Mouse (Mus musculus): Measurements from ENCODE around the gene Megf8. TPM values are rescaled to one million over a fixed set of nuclear protein-coding genes. Genes with fewer than 3 reads are reported as not detected.

Gene Megf8
- polyA plus RNA-seq, 1 experiment: 32.9 TPM

DNA sequence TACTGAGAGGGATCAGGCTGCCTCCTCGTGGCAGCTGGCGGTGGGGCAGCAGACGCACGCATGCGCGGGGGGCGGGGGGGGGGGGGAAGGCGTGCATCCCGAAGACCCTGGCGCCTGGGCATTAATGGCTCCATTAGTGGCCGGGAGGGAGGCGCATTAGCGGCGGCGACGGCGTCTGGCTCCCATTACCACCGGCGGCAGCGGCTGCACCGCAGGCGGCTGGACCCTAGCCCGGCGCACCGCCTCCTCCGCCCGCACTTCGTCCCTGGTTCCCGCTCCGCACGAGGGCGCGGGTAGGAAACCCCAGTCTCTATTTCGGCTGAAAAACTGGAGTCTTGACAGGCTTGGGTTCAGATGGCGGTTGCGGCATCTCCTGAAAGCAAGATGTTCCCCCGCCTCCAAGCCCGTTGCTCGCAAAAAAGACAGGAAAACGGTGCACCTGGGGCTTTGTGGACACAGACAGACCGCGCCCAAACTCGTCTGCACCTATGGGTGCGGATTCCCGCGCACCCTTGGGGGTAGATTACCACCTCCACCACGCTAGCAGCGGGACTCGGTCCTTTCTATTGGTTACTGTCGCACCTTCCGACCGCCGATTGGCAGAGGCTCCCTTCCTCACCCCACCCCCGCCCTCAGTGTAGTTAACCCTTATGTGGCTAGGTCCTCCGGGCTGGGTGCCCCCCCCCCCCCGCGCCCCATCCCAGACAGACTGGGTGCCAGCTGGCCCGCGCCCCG lies 38.5 kb upstream of the Megf8 start:
- Histone ChIP-seq H3K27ac (ENCODE audit: insufficient read depth, low read length) (peak overlapping the region; percentile 100), H3K4me3 (ENCODE audit: insufficient read depth, low read length) (peak overlapping the region; percentile 44), H3K4me1 (ENCODE audit: control insufficient read depth, insufficient read depth, low read length) (peaks cover 24% of the 10 kb centered on the region)
- TF ChIP-seq CTCF (IDR thresholded peaks at IDR 0.05; ENCODE audit: borderline replicate concordance, insufficient read depth, low read length) (peak; percentile 75; the same call in 1 of the 2 replicates), POLR2A (IDR thresholded peaks at IDR 0.05; ENCODE audit: low read depth, low read length) (peak; percentile 70)

DNA sequence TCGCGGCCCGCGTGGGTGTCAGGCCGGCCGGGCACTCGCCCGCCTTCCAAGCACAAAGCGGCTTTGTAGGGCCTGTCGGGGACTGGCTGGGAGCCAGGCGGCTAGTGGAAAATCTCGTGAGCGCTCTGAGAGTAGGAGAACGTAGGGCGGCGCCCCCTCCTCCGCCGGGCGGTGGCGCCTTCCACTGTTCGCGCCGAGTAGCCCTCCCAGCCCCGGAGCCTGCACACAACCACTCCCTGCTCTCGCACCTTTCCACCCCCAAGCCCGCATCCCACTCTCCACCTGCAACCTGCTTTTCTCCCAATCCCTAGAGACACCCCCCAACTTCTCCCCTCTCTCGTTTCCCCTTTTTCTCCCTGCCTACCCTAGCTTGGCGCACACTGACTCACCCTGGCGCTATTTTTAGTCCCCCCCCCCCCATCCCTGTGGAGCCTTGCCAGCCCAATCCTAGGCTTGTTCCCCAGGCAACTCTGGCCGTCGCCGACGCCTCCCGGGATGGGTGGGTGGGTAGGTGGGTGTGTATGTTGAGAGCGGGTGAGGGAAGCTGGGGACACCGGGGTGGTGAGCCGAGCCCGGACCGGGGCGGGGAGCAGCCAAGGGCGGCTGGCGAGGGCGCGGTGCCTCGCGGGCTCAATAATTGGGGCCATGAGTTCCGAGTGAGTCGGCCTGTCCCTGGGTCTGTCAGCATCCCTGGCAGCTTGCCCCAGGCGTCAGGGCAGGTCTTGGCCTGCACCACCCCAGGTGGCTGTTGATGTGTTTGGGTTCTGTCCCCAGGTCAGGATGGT lies 37.7 kb upstream of the Megf8 start:
- no peak for TF ChIP-seq CTCF (IDR thresholded peaks at IDR 0.05; ENCODE audit: borderline replicate concordance, insufficient read depth, low read length)
- TF ChIP-seq POLR2A (IDR thresholded peaks at IDR 0.05; ENCODE audit: low read depth, low read length): peak; percentile 39; the same call in 1 of the 2 replicates
- H3K4me1 ChIP-seq (ENCODE audit: control insufficient read depth, insufficient read depth, low read length): peaks cover 24% of the 10 kb centered on the region
- H3K4me3 ChIP-seq (ENCODE audit: insufficient read depth, low read length): peak overlapping the region; percentile 40

DNA sequence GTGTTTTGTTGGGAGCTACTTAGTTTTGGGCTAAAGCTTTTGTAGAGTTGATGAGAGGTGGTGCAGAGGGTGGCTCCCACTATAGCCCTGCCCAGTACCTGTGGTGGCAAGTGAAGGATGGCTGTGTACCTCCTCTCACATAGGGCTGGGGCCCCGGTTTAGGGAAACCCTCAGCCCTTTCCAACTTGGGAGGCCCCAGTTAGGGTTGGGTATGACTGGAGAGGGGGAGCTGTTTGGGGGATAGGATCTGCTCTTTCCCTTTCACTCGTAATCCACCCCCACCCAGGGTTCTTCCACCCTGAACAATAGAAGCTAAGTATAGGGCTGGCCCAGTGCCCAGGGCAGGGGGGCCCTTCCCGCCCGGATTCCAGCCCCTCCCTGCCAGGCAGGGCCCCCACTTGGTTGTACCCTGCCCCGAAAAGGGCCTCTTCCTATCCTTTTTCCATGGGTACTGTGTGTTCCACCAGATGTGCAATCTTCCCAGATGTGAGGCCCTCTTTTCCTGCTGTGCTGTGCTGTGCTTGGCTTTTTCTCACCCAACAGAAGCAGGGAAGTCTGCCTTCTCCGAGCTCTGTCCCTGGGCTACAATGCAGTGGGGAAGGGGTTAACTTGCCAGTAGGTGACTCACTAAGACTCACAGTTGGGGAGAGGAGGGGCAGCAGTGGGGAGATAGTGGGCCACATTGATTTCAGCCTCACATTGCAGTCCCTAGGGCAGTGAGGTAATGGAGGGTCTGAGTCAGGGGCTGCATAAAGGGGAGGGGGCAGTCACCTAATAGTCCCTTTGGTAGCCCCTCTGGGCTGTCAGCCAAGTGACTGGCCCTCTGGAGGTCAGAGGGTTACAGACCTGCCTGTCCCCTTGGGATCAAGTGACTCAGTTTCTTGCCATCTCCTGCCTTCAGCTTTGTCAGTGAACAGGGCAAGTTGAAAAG lies 36.8 kb upstream of the Megf8 start:
- H3K4me1 ChIP-seq (ENCODE audit: control insufficient read depth, insufficient read depth, low read length): peaks cover 24% of the 10 kb centered on the region
- TF ChIP-seq CTCF (IDR thresholded peaks at IDR 0.05; ENCODE audit: borderline replicate concordance, insufficient read depth, low read length) (no peak), POLR2A (IDR thresholded peaks at IDR 0.05; ENCODE audit: low read depth, low read length) (peak; percentile 63)
- peak overlapping the region; percentile 40 for H3K4me3 ChIP-seq (ENCODE audit: insufficient read depth, low read length)
- peak overlapping the region; percentile 100 for H3K27ac ChIP-seq (ENCODE audit: insufficient read depth, low read length)

More for the DNA sequence above, 37.7 kb upstream of the Megf8 start:
- H3K27ac ChIP-seq (ENCODE audit: insufficient read depth, low read length): peak overlapping the region; percentile 100

DNA sequence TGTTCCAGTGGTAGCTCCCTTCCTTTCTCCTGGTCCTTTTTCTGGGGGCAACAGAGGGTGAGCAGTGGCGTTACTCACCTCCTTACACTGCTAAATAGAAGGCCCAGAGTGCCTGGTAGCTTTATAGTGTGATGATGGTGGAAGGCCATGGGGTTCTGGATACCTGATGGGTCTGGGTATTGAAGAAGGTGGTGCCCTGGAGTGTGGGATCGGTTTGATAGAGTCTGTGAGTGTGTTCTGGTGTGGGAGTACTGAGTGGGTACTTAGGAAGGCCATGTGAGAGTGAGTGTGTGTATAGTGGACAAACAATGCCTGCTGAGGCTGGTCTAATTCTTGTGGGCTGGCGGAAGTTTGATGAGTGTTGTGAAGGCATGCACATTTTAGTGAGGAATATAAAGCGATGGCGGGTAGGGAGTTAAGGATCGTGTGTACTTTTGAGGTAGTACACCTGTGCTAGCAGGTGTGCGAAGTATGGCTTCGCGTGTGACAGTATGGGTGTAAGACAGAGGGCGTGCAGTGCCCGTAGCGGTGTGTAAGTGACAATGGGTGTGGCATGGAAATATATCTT lies 35.7 kb upstream of the Megf8 start:
- peak overlapping the region; percentile 100 for H3K27ac ChIP-seq (ENCODE audit: insufficient read depth, low read length)
- TF ChIP-seq CTCF (IDR thresholded peaks at IDR 0.05; ENCODE audit: borderline replicate concordance, insufficient read depth, low read length) (no peak), POLR2A (IDR thresholded peaks at IDR 0.05; ENCODE audit: low read depth, low read length) (no peak)
- H3K4me3 ChIP-seq (ENCODE audit: insufficient read depth, low read length): no peak overlapping the region
- peaks cover 18% of the 10 kb centered on the region; the same call in 1 of the 2 replicates for H3K4me1 ChIP-seq (ENCODE audit: control insufficient read depth, insufficient read depth, low read length)

DNA sequence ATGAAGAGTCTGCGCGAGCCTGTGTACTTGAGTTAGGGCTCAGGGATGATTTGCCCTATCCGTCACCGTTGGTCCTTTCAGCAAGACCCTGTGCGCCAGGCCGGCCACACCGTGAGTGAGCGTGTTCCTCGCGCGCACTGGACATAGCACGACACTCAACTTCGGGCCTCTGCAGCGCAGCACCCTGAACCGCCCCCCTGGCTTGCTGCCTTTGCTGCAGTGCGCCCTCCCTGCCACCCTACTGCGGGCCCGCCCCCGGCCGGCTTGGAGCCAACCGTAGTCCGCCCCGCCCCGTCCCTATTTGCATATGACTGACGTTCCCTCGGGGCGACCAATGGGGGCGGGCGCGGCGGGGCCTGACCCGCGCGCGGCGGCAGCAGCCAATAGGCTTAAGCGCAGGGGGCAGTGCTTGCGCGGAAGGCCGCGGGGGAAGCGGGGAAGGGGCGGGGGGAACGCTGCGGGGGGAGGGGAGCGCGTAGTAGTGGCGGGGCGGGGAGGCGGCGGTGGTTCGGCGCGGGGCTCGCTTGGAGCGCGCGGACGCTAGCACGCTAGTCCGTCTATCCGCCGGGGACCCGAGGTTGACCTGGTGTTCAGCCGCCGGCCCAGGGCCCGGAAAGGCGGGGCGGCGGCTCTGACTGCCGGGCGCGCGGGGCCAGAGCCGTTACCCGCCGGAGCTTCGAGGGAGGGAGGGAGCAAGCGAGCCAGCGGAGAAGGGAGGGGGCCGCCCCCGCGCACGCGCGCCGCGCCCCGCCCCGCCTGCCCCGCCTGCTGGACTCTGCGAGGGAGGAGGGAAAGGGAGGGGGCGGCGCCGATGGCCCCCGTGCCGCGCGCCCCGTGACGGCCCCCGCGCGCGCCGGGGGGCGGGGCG lies 35.0 kb upstream of the Megf8 start:
- Histone ChIP-seq H3K4me3 (ENCODE audit: insufficient read depth, low read length) (peak overlapping the region; percentile 33), H3K27ac (ENCODE audit: insufficient read depth, low read length) (peak overlapping the region; percentile 100), H3K4me1 (ENCODE audit: control insufficient read depth, insufficient read depth, low read length) (peaks cover 18% of the 10 kb centered on the region; the same call in 1 of the 2 replicates)
- TF ChIP-seq POLR2A (IDR thresholded peaks at IDR 0.05; ENCODE audit: low read depth, low read length): peak; percentile 98
- TF ChIP-seq CTCF (IDR thresholded peaks at IDR 0.05; ENCODE audit: borderline replicate concordance, insufficient read depth, low read length): no peak

DNA sequence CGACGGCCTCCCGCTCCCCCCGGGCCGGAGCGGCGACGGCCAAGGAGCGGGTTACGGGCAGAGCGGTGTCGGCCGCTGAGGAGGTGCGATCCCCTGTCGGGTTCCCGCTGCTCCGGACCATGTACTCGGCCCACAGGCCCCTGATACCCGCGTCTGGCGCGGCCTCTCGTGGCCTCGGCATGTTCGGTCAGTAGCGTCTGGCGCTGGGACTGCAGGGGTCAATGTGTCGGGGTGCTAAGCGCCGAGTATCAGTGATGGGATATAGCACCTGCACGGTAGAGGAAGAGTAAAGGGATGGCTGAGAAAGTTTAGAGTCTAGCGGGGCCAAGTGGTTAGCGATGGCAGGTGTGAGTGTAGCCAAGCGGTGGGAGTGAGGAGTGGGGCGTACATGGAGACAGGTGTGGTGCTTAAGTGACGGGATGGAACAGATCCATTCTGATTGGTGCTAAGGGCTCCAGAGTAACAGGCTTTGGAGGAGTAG lies 34.2 kb upstream of the Megf8 start:
- TF ChIP-seq CTCF (IDR thresholded peaks at IDR 0.05; ENCODE audit: borderline replicate concordance, insufficient read depth, low read length): no peak
- TF ChIP-seq POLR2A (IDR thresholded peaks at IDR 0.05; ENCODE audit: low read depth, low read length): peak; percentile 20
- H3K4me1 ChIP-seq (ENCODE audit: control insufficient read depth, insufficient read depth, low read length): peaks cover 16% of the 10 kb centered on the region; the same call in 1 of the 2 replicates

DNA sequence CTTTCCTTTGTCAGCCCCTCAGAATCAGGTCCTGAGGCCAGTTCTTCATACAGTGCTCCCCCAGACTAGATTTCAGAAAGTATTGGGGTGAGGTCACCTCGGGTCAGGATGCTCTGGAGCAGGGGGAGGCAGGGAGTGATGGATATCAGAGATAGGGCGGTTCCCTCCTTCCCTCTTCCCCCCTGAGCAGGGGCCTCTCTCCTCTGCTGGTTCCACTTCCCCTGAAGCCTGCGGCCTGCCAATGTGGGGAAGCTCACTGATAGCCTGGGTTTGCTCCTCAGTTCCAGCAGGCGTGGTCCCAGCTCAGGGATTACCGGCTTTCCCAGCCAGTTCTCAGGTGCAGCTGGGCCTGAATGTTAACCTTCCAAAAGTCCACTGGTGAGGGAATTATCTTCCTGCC lies 33.3 kb upstream of the Megf8 start:
- peaks cover 16% of the 10 kb centered on the region; the same call in 1 of the 2 replicates for H3K4me1 ChIP-seq (ENCODE audit: control insufficient read depth, insufficient read depth, low read length)
- peak overlapping the region; percentile 70 for H3K27ac ChIP-seq (ENCODE audit: insufficient read depth, low read length)
- H3K4me3 ChIP-seq (ENCODE audit: insufficient read depth, low read length): peak overlapping the region; percentile 95
- TF ChIP-seq CTCF (IDR thresholded peaks at IDR 0.05; ENCODE audit: borderline replicate concordance, insufficient read depth, low read length) (no peak), POLR2A (IDR thresholded peaks at IDR 0.05; ENCODE audit: low read depth, low read length) (peak; percentile 34)

More for the DNA sequence above, 34.2 kb upstream of the Megf8 start:
- Histone ChIP-seq H3K4me3 (ENCODE audit: insufficient read depth, low read length) (peak overlapping the region; percentile 95), H3K27ac (ENCODE audit: insufficient read depth, low read length) (peak overlapping the region; percentile 70)

DNA sequence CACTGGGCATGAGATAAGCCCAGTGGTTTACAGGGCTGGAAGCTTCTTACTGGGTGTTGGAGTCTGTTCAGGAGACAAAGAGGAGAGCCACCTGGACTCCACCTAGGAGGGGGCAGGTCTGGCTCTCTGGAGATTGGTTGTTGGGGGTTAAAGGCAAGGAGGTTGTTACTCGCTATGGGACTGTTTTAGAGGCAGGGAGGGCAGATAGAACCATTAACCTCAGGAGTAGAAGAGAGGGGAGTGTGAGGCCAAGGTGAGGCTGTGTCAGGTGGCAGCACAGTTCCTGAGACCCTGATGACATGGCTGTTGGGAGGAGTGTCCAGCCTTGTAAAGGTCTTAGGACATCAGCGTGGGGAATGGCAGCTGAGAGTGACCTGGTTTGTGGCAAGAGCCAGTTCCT lies 32.8 kb upstream of the Megf8 start:
- Histone ChIP-seq H3K4me3 (ENCODE audit: insufficient read depth, low read length) (peak overlapping the region; percentile 95), H3K4me1 (ENCODE audit: control insufficient read depth, insufficient read depth, low read length) (peaks cover 16% of the 10 kb centered on the region; the same call in 1 of the 2 replicates), H3K27ac (ENCODE audit: insufficient read depth, low read length) (0 out of 2 replicates have a peak overlapping the region, but pooled peaks have one; percentile 70)
- TF ChIP-seq CTCF (IDR thresholded peaks at IDR 0.05; ENCODE audit: borderline replicate concordance, insufficient read depth, low read length) (no peak), POLR2A (IDR thresholded peaks at IDR 0.05; ENCODE audit: low read depth, low read length) (no peak)
